Mouse (Mus musculus): ENCODE data around the gene Rsg1.

The Rsg1 gene

DNA sequence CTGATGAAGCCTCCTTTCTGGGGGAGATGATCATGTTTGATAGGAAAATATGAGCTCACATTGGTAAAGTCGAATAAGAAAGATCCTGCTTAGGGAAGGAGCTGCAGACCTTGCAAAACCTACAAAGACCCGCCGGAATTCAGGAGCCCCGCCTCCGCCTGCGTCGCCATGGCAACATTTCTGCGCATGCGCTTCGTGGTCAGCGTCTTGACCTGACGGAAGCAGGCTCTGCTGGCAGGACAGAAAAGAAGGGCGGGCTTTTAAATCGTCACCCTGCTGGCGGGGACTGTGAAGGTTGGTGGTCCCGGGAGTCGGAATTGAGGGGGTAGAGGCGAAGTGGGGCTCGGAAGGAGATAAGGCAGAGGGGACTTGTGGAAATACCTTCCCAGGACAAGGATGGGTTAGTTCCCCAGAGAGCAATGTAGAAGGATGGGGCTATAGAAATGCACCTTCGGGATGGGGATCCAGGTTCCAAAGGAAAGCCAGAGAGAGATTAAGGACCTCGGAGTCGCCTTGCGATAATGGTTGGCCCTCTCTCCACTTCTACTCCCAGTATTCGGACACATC lies at the start of gene Rsg1:
Gene Rsg1 (plus strand): TSS at position 187 of the 567 bp plus-strand sequence.
- peak; percentile 96 for DNase-seq

DNA sequence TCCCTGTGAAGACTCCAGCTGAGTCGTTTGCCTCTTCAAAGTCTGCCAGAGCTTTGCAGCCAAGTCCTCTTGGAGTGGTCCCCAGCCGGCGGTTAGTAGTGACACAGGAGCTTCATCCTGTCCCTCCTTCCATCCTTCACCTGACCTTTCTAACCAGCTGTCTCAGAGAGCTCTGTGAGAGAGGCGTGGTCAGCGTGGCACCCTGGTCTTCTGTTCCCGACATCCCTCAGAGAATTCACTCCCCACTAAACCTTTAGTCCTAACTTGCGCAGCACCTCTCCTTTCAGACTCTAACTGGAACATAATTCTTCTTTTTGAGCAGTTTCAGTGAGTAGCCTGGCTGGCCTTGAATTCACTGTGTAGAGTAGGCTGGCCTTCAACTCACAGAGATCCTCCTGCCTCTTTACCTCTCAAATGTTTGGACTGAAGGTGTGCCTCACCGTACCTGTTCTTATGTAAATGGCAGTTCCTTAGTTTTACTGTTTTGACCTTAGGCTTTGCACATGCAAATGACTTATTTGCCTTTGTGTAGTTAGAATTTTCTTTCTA lies 47.9 kb upstream of the Rsg1 start:
- no peak for DNase-seq

DNA sequence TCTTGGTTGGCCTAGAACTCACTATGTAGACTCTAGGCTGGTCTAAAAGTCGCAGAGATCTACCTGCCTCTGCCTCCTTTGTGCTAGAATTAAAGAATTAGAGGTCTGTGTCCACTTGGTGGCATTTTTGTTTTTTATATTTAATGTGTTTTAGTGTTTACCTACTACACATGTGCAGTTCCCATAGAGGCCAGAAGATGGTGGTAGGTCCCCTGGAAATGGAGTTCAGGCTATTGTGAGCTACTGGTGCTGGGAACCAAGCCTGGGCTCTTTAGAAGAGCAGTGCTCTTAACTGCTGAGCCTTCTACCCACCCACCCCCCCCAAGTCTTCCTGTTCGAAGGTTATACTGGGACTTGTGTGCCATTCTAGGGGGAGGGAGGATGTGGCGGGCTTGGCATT lies 46.6 kb upstream of the Rsg1 start:
- DNase-seq, result no peak

DNA sequence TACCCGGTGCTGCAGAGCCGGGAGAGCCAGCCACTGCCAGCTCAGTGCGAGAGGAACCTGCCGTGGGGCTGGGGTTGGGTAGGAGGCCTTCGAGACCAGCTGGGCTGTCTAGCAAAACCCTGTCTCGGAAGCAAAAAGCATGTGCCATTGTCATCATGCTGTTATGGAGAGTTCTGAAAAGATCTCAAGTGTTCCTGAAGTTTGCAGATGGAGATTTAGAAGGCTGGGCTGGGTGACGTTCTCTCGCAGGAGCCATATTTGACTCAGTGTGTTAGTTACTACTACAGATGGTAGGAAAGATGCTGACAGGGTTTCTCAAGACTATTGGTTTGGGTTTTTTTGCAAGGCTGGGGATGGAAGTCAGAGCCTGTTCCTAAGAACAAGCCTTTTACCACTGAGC lies 41.6 kb upstream of the Rsg1 start:
- DNase-seq, result no peak

DNA sequence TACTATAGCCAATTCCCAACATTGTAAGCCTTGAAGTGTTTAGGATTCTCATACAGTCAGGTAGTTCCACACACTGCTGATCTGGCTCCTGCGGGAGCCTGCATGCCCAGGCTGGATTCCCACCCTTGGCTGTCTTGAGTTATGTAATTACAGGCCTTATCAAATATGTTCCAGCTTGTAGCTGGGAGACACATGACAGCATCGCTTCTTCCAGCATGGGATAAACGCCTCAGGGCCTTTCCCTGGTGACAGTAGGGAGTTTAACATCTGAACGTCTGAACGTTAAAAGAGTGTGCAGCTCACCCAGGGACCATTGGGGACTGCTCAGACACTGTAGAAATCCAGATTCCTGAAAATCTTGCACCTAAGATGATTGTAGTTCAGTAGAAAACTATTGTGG lies 38.0 kb upstream of the Rsg1 start:
- no peak for DNase-seq

DNA sequence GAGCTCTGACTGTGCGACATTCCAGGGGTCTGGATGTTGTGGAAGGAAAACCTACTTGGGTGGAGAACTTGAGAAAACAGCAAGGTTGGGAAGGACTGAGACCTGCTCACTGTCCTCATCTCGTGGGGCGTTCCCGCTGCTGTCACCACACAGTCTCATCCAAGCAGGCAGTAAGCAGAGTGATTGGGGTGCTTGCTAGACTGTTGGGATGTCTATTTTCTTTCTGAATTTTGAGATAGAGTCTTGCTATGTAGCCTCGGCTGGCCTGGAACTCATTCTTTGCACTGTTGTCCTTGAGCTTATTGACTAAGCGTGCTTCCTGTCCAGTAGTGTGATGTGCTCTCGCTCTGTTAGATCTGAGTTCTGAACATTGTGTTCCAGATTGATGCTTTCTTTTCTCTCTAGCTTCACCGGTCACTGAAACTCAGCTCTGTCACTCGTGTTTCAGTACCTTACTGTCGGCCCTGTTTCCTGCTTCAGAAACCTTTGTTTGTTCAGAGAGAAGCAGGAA lies 37.4 kb upstream of the Rsg1 start:
- DNase-seq, result no peak

DNA sequence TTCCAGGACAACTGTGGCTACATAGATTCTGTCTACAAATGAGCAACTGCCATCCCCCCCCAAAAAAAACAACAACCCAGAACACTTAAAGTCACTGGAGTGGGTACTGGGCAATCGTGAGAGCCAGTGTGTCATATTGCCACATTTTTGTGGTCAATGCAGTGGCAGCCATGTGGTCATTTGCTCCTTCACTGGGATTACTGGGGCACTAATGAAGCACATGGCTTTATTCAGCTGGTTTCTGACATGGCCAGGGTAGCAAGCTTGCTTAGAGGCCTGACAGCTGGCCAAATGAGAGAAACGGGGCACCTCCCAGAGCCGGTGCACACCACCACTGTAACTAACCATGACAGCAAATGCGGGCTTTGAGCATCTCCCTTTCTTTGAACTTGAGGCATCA lies 35.3 kb upstream of the Rsg1 start:
- no peak for DNase-seq

DNA sequence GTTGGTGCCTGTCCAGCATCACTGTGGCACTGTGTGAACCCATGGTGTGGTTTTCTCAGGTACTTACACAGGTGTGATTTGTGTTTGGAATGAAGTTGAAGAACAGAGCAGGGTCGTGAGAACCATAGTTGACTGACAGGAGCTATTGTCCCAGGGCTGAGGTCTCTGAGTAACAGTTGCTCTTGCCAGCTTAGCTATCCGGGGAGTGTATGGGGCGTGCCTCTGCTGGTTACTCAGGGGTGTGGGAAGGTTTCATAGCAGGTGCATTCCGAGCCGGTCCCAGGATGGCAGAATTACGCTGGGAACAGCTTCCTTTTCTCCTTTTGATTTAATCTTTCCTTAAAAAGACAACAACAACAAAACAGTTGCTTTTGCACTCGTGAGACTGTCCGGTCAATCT lies 32.9 kb upstream of the Rsg1 start:
- DNase-seq, result no peak

DNA sequence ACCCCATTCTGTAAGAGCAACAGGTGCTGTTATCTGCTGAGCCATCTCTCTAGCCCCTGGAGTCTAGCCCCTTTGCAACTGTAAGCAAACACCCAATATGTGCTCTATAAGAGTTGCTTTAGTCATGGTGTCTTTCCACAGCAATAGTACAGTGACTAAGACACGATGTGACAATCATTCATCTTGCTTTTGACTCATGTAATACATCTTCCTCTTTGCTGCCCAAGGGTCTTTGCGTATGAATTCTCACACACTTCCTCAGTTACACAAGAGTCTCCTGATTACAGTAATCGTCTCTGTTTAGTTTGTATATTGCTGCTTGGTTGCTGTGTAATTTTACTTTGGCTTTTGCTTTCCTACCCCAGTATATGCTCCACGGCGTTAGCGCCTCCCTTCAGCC lies 31.8 kb upstream of the Rsg1 start:
- DNase-seq, result no peak

DNA sequence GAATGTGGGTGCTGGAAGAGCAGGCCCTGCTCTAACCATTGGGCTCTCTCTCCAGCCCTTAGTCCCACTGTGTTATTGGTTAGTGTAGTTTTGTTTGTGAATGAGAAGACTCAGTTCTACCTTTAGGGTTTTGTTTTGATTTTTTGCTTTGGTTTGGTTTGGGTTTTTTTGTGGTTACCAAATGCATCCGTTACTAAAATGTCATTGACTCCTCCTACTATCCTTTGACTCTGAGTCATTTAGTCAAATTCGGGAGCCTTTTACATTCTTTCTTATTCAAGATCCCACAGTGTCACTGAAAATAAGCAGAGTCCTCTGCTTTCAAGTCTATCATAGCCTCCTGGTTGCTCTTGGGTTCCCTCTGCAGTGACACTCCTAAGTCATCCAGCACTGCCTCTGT lies 29.8 kb upstream of the Rsg1 start:
- DNase-seq, result no peak

DNA sequence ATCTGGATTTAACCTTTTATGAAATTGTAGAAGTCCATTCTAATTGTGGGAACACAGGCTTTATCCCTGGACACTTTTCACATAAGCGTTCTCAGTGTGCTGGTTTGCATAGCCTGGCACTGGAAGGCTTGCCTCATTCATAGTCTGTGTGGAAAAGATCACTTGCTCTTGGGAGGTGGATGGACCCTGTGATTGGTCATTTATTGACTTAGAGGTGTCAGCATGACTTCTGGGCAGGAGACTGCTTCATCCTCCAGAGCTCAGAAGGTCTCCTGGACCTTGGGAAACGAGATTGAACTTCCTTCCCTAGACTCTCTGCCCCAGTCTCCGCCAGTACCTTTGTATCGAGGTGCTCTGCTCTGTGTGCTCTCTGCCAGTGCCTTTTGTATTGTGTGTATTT lies 29.3 kb upstream of the Rsg1 start:
- peak; percentile 51 for DNase-seq

DNA sequence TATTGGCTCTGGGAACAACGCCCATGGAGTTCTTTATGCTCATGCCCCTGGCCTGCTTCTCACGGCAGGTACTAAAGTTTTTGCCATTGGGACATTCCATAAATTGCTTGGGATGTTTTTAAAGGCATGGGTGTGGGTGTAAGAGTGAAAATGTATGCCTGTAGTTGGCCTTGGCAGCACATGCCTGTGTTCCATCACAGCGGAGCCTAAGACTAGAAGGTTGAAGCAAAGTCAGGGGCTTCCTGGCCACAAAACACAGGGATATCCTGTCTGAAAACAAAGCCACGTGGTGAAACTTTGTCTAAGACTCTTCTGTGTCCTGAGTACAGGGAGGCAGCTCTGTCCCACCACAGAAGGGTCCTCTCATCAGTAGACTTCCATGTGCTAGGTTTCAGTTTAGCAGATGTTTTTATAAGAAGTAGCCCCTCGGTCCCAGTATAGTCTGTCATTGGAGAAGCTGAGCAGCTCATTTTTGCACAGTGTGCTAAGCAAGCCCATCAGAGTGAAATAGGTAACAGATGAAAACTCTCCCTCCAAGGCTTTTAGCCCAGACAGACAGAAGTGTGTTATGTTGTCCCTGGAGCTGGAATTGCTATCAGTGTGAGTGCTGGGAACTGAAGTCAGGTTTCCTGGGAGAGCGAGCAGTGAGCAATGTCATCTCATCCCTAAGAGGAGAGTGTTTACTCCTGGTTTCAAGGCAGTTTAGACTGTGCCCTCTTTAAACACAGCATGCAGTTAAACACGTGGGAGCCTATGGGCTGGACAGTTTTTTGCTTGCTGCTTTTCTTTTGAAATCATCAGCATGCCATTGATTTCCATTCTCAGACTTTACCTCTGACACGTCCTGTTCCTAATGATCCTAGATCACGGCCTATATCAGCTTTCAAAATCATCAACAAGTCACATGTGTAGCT lies 26.6 kb upstream of the Rsg1 start:
- no peak for DNase-seq

DNA sequence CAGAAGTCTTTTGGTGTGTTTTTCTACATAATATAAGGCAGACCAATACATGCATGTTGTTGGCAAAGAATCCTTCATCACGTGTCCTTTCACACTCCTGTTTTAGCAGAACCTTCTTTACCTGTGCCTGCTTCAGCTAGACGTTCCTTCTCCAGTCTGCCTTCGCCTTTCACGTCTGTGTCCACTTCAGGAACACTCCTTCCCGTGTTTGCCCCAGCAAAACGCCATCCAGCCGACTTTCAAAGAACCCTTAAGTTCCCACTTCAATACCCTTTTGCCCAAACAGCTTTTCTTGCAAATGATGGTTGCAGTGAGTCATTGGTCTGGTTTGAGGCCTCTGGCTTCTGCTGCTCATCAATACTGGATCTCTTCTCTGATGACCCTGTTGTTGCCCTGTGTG lies 22.5 kb upstream of the Rsg1 start:
- DNase-seq, result no peak

DNA sequence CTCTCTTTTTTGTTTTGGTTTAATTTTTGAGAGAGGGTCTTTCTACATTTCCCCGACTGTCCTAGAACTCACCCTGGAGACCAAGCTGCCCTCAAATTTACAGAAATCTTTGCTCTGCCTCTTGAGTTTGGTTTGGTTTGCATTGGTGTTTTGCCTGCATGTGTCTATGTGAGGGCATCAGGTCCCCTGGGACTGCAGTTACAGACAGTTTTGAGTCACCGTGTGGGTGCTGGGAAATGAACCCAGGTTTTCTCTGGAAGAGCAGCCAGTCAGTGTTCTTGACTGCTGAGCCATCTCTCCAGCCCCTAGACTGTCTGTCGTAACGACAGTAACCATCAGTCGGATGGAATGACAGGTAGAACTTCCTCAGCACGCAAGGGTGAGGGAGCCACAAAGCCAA lies 19.2 kb upstream of the Rsg1 start:
- no peak for DNase-seq

DNA sequence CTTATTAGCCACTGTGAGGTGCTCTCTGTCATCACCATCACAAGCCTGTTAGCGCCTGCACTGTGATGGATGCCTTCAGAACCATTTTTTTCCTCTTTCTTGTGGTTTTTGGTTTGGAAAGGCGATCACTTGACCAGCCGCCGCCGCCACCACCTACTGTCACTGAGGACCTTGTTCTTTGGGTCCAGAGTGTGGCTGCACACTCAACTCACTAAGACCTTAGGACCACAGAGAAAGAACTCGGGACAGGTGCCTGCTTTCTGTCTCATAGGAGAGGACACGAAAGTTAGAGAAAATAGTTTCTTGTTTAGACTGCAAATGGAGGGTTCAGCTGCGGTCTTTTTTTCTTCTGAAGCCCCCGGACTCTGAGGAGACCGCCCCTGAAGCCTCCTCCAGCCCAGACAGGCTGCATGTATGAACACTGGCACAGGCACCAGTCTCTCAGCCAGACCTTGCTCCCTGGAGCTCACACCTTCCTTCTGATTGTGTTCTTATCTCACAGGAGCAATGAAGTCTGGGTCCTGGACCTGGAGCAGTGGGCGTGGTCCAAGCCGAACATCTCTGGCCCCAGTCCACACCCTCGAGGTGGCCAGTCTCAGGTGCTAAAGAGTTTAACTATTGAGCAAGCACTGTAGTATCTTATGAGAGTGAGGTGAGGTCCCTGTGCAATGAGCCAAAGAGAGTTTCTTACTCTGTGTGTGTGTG lies 16.6 kb upstream of the Rsg1 start:
- no peak for DNase-seq

DNA sequence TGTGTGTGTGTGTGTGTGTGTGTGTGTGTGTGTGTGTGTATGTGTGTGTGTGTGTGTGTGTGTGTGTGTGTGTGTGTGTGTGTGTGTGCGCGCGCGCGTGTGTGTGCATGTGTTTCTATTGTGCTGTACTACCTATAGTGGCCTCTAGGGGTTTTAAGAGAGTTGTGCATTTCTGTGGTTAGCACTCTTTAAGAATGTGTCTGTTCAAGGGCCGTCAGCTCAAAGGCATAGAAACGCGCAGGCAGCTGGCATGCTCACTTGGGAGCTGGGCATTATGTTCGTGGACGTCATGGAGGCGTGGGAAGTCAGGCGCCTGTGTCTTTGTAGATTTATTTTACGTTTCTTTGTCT lies 16.1 kb upstream of the Rsg1 start:
- DNase-seq, result no peak

DNA sequence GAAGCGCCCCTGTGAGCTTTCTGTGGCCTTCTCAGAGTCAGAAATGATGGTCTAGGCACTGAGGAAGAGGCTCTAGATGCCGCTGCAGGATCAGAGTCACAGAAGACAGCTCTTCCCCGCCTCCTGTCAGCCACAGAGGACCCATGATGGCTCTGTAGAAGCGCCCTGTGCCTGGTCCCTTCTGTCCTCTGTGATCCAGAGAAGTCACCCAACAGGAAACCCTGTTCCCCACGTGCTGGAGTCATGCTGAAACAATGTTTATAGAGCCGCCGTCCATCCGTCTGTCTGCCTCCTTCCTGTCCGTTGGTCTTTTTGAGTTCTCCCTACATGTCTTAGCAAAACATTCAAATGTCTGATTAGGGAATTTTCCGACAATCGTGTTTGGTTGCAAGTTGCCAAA lies 12.8 kb upstream of the Rsg1 start:
- peak; percentile 42 for DNase-seq

DNA sequence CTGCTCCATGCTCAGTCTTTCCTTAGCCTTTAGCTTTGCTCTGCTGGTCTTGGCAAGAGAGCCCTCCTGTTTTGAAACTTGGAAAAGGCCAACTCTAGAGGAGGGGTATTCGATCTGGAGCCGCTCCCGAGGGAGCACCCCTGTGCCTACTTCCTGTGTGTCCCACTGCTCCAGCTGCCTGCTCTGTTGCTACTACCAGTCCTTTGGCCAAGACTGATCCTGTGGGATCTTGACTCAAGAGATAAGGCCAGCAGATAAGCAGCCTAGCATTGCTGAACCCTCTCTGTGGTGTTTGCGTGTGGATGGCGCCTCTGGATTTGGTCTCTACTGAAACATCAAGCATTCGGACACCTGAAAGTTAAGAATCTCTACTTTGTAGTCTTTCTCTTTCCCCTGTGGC lies 11.6 kb upstream of the Rsg1 start:
- DNase-seq, result no peak

DNA sequence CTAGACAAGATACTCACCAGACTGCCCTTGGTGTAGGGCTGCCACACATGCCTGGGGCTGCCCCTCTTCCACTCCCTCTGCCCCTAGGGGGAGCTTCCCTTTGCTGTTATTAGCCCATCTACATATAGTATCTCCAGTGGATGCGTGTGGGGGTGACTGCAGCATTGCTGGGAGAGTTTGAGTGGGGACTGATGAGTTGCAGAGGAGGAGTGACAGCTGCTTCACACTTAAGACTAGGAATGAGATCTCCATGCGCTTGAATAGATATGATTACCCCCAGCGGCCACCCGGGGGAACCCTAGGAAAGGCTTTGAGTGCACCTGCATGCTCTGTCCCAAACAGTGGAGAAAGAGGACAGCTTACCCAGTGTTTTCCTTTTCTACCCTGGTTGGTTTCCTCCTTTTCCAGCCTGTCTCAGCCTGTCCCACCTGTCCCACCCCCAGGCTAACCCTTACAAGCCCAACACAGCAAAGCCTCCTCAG lies 9.1 kb upstream of the Rsg1 start:
- no peak for DNase-seq

DNA sequence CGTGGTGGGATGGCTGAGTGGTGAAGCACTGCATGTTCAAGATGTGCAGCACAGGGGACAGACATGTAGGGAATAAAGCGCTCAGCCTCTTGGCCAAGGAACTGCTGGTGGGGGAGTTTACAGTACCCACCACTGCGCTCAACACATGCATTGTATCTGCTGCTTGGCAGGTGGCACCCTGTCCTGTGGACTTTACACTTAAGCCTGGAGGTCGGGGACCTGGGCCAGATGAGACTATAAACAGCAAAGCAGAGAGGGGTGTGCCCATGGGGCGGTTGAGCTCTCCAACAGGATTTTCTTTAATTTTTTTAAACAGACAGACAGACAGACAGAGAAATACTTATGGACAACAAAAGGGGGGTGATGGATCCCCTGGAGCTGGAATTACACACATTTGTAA lies 6.7 kb upstream of the Rsg1 start:
- peak; percentile 63 for DNase-seq

DNA sequence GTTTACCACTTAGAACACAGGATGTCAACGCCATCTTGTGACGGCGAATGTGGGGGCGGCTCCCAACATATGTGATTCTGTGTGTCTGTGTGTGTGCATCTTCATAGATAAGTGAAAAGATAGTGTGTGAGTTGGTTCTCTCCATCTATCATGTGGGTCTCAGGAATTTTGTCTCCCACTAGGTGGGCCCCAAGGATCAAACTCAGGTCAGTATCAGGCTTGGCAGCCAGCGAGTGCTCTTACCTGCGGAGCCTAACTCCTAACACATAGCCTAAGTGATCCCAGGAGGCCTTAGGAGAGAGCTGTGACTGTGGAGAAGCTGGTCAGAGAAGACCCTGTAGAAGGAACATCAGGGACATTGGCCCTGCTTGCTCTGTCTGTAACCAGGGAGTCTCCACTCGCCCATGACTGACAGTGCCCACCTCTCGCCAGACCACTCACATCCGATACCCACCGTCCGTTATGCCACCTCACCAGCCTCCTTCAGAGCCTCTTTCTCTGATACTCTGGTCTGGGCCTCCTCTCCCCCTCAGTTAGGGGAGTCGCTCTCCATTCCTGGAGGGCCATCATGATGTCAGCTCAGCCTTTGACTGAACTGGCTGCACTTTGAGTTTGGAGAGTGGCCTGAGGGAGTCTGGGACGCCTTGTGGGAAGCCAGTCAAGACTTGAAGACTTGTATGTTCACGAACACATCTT lies 3.1 kb upstream of the Rsg1 start:
- no peak for DNase-seq

DNA sequence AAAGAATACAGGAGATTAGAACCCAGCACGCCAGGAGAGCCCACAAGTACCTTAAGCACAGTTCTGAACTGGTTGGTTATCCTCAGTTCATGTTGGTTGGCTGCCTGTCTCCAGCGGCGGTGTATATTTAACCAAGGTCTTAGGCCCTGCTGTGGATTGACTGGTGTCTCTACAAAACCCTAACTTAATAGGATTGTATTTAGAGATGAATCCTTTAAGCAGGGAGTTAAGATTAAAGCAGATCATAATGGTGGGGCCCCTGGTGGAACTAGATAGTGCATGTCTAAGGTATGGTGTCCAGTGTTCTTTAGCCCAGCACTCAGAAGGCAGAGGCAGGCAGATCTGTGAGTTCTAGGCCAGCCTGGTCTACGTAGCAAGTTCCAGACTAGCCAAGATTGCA lies 2.1 kb upstream of the Rsg1 start:
- DNase-seq, result no peak

DNA sequence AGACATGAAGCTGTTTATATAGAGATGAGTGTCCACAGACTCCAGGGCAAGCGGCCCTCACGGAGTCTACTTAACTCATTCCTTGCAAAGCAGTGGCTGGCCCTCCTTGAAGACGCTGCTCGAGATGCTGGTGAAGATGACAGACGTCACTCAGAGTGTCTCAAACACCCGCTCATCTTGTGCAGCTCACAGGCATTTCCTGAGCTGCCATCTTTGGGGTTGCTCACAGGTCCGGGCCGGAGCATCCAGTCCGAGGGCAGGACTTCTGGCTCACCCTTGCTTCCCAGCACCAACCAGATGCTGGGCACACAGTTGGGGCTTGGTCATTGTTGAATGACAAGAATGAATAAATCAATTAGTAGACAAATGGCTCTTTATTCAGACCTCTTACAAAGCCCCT lies 864 bp upstream of the Rsg1 start:
- DNase-seq, result no peak
